Mouse (Mus musculus): ENCODE data around the gene Nfyc.

Nfyc gene

GRCm38 (mm10) chr4:120831472-120831871 is at the start of gene Nfyc:
TSS of gene Nfyc (minus strand) at chr4:120831572.
- no peak for DNase-seq

- DNase-seq: no peak
Observed at GRCm38 (mm10) chr4:120880731-120881432, 49.5 kb upstream of the Nfyc start.

GRCm38 (mm10) chr4:120879386-120879785 is 48.0 kb upstream of the Nfyc start:
- no peak for DNase-seq

- no peak for DNase-seq
Observed at GRCm38 (mm10) chr4:120878728-120879127, 47.4 kb upstream of the Nfyc start.

GRCm38 (mm10) chr4:120875961-120876360 is 44.6 kb upstream of the Nfyc start:
- no peak for DNase-seq

GRCm38 (mm10) chr4:120870262-120870748 is 38.9 kb upstream of the Nfyc start:
- DNase-seq: no peak

DNA sequence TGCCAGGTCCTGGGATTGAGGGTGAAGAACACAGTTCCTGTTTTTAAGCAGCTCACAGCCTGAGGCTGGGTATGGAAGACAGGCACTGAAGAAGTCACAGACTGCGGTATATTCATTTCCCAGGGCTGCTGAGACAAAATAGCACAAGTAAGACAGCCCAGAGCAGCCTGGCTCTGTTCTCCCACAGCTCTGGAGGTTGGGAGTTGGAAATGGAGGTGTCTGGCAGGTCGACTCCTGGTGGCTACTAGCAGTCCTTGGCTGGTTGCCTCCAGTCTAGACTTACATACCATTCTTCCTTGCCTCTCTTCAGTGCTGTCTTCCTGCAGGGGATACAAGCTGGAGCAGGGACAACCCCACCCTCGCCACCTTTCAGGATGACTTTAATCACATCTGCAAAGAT is 37.6 kb upstream of the Nfyc start:
- DNase-seq: no peak

- DNase-seq: no peak
Observed at GRCm38 (mm10) chr4:120868246-120868645, 36.9 kb upstream of the Nfyc start.

GRCm38 (mm10) chr4:120866211-120866610 is 34.8 kb upstream of the Nfyc start:
- no peak for DNase-seq

- DNase-seq: no peak
Observed at GRCm38 (mm10) chr4:120859865-120860264, 28.5 kb upstream of the Nfyc start.

- DNase-seq: no peak
Observed at GRCm38 (mm10) chr4:120856376-120856775, 25.0 kb upstream of the Nfyc start.

DNA sequence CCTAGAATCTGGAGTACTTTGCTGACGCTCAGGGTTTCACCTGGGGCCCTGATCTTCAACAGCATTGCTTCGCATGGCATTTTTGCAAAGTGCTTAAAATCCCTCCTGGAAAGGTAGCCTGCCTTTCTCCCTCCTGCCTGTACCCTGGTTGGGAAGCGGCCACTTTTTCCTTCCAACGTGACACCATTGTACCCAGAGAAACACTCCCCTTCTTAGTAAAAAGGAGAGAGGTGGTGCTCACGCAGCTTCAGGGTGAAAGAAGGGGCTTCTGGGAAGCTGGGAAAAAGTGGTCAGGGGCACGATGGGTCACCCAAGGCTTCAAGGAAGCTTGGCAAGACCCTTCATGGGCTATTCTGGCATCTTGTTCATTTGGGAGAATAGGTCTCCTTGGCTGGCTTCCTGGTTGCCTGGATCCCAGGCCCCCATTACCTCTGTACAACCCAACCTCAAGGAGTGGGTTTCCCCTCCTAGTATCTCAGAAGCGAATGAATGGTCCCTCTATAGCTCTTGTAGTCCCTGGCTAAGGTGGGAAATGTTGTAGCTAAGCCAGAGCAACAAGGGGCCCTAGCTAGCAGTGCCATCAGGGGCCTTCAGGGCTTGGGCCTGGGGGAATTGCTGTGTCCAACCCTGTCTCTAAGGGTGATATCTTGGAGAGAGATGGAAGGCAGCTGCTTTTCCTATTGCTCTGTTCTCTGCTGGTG is 24.1 kb upstream of the Nfyc start:
- no peak for DNase-seq

GRCm38 (mm10) chr4:120854588-120855319 is 23.4 kb upstream of the Nfyc start, which contains the start of gene Rims3:
TSS of gene Rims3 (plus strand) at chr4:120854816.
- DNase-seq: peak; percentile 65

DNA sequence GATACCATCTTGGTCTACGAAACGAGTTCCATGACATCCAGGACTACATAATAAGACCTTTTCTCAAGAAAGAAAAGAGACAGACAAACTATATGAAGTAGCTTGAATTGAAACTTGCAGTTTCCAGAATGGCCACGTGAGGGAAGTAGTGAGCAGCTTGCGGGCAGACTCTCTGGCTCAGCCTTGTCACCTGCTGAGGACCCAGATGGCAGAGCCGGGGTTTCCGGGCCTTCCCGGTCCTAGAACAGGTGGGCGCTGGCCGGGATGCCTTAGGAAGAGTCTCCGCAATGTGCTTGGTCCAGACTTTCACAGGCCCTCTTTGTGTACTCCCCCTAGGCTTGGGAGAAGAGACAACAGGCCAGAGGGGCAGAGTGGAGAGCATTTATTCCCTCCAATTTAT is 19.6 kb upstream of the Nfyc start:
- DNase-seq: peak; percentile 96

- DNase-seq: no peak
Observed at GRCm38 (mm10) chr4:120849451-120849850, 18.1 kb upstream of the Nfyc start.

DNA sequence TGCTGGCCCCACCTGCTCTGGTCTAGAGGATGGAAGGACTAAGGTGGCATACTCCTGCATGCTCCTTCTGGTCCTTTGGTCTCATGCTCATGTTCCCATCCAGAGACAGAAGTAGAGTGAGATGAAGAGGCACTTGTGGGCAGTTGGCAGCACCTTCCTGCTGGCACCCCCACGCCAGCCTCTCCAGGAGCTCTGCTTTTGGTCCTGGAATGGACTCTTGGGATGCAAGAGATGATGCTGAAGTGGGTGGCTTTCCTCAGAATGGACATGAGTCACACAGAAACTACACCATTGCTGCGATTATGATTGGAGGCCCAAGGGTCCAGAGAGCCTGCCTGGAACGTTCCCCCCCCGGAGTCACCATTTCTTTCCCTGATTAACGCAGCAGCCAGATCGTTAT is 17.5 kb upstream of the Nfyc start:
- DNase-seq: no peak

GRCm38 (mm10) chr4:120845098-120845497 is 13.7 kb upstream of the Nfyc start:
- DNase-seq: no peak

- DNase-seq: no peak
Observed at GRCm38 (mm10) chr4:120844423-120845082, 13.2 kb upstream of the Nfyc start.

- DNase-seq: no peak
Observed at GRCm38 (mm10) chr4:120841342-120841741, 10.0 kb upstream of the Nfyc start.

DNA sequence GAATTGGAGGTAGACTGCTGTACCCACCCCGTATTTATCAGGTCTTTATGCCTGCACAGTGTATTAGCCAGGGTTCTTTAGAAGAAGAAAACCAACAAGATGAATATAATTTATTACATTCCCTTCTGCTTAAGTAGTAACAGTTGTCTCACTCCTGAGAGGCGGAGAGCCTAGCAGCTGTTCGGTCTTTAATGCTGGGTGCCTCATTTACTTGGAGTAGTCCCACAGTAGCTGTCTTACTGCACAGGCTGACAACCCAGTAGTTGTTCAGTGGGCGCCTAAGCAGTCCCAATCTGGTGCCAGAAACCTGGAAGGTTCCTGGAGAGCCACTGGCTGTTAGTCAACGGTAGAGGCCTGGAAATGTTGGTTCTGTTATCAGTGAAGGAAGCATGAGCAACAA is 605 bp downstream of the Nfyc start:
- no peak for DNase-seq

DNA sequence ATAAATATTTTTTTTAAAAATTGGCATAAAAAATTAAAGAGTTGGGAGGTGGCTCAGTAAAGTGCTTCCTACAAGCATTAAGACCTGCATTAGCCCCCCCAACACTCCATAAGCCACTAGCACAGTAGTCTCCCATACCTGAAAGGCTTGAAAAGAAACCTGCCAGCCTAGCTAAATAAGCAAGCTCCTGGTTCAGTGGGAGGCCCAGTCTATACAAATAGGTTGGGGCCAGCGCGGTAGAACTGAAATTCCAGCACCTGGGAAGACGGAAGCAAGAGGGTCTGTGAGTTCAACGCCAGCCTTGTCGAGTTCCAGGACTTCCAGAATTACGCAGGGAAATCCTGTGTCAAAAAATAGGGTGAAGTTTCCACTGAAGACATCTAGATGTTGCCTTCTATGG is 5.0 kb downstream of the Nfyc start:
- no peak for DNase-seq

GRCm38 (mm10) chr4:120825577-120826326 is 5.6 kb downstream of the Nfyc start:
- DNase-seq: peak; percentile 98
